In the genomic region with DNA sequence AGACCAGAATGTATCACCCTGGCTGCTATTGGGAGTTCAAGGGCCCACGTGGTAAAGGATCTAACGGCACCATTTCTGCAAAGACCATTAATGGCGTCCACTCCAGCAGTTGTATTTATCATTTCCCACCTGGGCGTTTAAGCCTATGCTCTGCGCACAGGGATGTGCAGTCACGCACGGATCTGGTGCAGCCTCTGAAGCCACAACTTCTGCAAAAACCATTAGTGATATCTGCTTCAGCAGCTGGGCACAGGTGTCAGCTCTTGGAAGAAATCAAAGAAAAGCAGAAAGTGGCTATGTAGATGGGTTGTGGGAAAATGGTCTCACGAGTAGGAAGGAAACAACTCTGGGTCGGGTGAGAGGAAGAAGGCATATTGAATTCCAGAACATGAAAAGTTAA, we compare ENCODE assay signal across 21 mouse cellular contexts. TPM values are rescaled to one million over a fixed set of nuclear protein-coding genes. Genes with fewer than 3 reads are reported as not detected.
"Had no signal": no experiment of that assay in that cellular context is flagged by ENCODE, and none has a peak within 500 bp of the region (broad histone marks: within the 10 kb centered on the region; RNA-seq: fewer than 3 reads in every experiment).

No protein-coding gene starts in this region.

- H3K9ac ChIP-seq: limb, embryonic 15.5 days; liver, embryonic 13.5 days; midbrain, embryonic 15.5 days; neural tube, embryonic 13.5 days had no signal

- ATAC-seq: intestine, postnatal 0 days; lung, postnatal 0 days; midbrain, embryonic 15.5 days had no signal

- DNase-seq: kidney, adult 8-10 months; kidney, postnatal 36 days; layer of hippocampus, adult 9-11 months; layer of hippocampus, postnatal 36 days; liver, embryonic 13.5 days; lung, adult 18-20 months; lung, postnatal 4 days had no signal

- H3K4me1 ChIP-seq: limb, embryonic 15.5 days; liver, embryonic 13.5 days; megakaryocyte, embryonic 14.5 days; midbrain, embryonic 15.5 days had no signal

- H3K9me3 ChIP-seq: limb, embryonic 15.5 days; midbrain, embryonic 15.5 days; neural tube, embryonic 13.5 days had no signal

- H3K27ac ChIP-seq: limb, embryonic 15.5 days; liver, embryonic 13.5 days; midbrain, embryonic 15.5 days; neural tube, embryonic 13.5 days had no signal

- H3K27me3 ChIP-seq: limb, embryonic 15.5 days; liver, embryonic 13.5 days; midbrain, embryonic 15.5 days; neural tube, embryonic 13.5 days had no signal

- H3K36me3 ChIP-seq: limb, embryonic 15.5 days; liver, embryonic 13.5 days; midbrain, embryonic 15.5 days; neural tube, embryonic 13.5 days had no signal

- H3K4me2 ChIP-seq: limb, embryonic 15.5 days; liver, embryonic 13.5 days; midbrain, embryonic 11.5 days; midbrain, embryonic 15.5 days; neural tube, embryonic 13.5 days had no signal

- H3K4me3 ChIP-seq: limb, embryonic 15.5 days; liver, embryonic 13.5 days; megakaryocyte, embryonic 14.5 days; midbrain, embryonic 15.5 days; neural tube, embryonic 13.5 days had no signal

RNA-seq across cellular contexts. Expression of gene Gm10198, which starts 53.6 kb away (rescaled TPM):
- total RNA-seq: layer of hippocampus, adult 18-20 months; layer of hippocampus, postnatal 36 days; left cerebral cortex, adult 8-10 months; left cerebral cortex, postnatal 25 days; monocyte, adult 5-6 weeks had no signal
- polyA plus RNA-seq: intestine, postnatal 0 days; kidney, embryonic 16.5 days; limb, embryonic 11.5 days; limb, embryonic 15.5 days; liver, embryonic 13.5 days; lung, postnatal 0 days; midbrain, embryonic 11.5 days; midbrain, embryonic 15.5 days; neural tube, embryonic 13.5 days; stomach, embryonic 16.5 days had no signal
